Mouse (Mus musculus) cerebellum, postnatal 14 days (tissue): ENCODE results near the gene Mup18.
"Not testable (repeated sequence)": the region's sequence is repeated elsewhere in the genome, so short reads cannot be mapped to it uniquely, and the experiment has no call there.

Experiments
- DNase-seq, 2 experiments: peaks; one replicate each; pipeline ENCODE4 v3.0.0; 2021; ENCODE audit warnings: mixed read lengths in 2 of 2

The Mup18 gene

DNA sequence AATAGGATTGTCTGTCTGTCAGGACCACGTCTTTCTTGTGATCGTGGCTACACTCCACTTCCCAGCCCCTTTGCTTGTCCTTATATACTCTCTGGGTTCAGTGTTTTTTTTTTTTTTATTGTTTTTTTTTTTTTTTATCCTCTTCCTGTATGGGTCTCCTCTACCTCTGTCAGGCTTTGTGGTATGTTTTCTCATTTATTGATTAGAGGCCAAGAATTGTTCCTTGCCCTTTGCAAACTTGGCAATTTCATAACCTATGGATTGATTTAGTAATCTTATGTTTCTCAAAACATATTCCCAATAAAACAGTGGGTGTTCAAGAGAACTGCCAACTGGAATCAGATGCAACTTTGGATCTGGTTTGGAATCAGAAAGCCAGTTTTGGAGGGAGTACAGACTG, at the start of gene Mup18:
Mup18 (minus strand) TSS at position 101 of the 400 bp plus-strand sequence.
- DNase-seq, result not testable (repeated sequence)

DNA sequence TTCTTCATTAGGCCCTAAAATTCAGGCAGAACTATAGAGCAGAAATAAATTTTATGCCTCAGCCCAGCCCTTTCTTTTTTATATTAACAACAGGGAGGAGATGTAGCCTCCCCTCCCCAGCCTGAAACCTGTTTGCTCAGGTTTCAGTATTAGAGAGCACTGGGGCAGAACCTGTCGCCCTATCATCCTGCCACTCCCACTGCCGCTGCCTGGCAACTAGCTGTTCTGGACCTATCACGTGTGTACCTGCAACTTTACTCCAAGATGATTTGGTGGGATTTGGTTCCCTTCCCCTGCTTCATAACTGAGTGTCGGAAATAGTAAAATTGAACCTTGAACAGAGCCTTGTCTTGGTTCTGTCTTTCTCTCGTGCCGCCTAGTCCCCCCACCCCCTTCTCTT, 40.4 kb upstream of the Mup18 start:
- DNase-seq, result not testable (repeated sequence)
